Mouse (Mus musculus): ENCODE results near the gene Ahnak2.

Gene Ahnak2

DNA sequence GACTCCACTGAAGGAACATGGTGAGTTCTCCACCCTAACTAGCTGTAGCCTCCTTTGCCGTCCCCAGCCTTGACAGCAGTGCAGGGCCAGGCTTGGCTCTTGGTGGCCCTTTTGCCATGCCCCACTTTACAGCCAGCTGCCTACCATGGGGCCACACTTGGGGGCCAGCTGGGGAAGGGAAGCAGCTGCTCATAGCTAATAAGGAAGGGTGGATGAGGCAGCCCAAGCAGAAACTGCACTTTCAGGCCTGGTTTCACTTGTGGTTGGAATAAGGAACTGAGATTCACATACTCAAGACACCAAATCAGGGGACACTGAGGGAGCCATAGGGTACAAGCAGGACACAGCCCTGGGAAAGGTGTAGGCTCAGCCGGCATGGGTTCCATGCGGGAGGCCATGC lies 40.4 kb downstream of the Ahnak2 start:
- intact Hi-C loops (cut with DNase I): no loop called here

DNA sequence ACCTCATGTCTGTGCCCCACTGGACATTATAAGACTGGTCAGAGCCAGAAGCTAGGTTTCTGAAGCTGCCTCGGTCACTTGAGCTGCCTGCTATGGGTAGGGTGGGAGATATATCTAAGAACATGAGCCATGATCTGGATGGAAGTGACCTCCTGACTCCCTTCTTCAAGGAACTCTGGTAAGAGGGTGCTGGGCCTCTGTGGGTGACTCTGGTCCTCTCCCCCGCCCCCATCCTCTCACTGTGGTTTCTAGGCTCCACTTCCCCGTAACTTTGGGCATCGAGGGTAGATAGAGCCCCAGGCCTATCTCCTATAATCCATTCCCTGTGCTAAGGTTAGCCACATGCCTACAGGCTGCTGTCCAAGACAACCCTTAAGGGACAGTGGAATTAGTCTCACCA lies 41.0 kb downstream of the Ahnak2 start:
- intact Hi-C loops (cut with DNase I): no loop called here

DNA sequence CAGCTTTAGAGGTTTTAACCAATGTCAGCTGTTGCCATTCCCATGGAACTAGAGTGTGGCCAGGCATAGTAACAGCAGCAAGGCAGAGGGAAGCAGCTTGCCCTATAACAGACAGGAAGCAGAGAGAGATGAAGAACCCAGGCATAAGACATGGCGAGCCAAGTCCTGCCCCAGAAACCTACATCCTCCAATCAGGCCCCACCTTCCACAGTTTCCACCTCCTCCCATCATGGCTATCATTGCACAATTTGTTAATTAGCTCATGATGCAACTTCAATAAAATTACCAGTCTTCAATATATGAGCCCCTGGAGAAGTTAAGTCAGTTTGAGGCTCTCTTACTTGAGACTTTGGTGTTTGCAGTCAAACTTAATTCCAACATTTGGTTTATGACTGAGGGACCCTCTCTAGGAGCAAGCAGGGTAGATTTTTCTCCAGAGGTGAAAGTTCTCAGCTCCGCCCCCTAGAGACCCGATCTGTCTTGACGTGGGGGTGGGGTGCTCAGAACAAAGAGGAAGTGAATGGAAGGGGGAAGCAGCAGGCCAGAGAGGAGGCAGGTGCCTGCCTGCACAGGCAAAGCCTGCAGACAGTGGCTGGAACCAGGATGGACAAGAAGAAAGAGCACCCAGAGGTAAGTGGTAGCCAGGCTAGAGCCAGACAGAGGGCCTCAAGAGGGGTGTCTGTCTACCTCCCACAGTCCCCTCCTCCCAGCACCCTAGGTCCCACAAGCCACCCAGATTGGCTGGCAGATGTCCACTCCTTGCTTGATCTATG lies 42.1 kb downstream of the Ahnak2 start, which contains the start of gene Pld4:
TSS of gene Pld4 (plus strand) at position 502 of the 773 bp plus-strand sequence.
- intact Hi-C loops (cut with DNase I): no loop called here

DNA sequence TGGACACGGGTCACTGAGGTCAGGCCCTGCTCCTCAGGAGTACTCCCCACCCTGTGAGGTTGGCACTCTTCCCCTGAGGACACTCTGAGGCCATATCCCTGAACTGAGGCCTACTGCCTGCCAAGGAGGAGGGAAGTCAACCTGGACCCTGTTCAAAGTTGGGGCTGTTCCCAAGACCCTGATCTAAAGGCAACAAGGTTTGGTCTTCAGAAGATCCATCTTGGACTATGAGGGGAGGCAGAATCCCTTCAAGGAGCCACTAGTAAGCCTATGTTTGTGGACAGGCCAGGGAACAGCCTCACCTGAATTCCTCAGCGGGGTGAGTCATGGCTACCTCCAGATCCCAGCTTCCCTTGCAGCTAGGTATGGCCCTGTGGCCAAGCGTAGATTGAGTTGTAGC lies 43.0 kb downstream of the Ahnak2 start:
- intact Hi-C loops (cut with DNase I): no loop called here

DNA sequence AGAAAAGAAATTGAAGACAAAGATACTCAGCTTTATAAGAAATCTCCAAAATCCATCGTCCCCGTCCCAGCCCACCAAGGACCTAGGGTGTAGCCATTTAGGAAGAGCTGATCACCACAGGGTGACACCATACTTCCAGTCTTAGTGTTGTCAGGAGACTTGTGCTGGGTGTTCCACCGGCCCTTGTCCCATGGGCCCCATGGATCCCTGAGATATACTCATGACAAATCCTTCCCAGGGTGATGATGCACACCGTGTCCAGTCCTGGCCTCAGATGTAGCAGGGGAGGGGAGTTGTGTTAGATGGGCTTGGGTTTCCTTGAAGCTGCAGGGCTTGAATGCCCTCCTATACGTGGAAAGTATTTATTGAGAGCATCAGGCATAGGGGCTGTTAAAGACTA lies 44.6 kb downstream of the Ahnak2 start:
- intact Hi-C loops (cut with DNase I): no loop called here

DNA sequence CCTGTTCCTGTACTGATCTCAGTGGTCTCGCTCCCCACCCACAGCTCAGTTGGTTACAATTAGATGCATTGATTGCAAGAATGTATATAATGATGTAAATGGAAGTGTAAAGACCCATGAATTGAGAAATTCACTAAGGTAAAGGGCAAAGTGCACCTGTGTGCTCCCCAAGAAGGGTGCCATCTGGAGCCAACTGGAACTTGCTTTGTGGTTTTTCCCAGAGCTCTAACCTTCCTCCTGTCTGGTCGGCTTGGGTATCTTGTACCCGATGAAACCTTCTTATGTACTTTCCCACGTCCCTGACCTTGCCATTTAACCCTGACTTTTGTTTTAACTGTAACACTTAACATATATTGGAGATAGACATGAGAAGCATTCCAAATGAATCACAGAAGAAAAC lies 46.6 kb downstream of the Ahnak2 start:
- intact Hi-C loops (cut with DNase I): no loop called here

DNA sequence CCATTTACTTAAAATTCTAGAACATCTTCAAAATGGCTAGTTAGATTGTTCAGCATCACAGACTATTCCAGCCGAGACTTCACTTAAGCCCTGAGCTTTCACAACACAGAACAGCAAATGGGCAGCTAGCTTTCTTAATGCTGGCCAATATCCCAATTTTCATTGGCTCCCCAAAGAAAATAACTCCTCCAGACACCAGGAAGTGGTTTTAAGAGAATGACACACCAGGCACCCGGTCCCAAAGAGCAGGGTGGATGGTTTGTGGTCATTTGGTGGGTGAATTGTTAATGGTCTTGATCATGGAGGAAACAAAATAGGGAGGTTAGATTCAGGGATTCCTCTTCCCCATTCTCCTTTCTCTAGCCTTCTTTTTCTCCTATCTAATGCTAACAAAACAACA lies 50.1 kb downstream of the Ahnak2 start:
- intact Hi-C loops (cut with DNase I): no loop called here

DNA sequence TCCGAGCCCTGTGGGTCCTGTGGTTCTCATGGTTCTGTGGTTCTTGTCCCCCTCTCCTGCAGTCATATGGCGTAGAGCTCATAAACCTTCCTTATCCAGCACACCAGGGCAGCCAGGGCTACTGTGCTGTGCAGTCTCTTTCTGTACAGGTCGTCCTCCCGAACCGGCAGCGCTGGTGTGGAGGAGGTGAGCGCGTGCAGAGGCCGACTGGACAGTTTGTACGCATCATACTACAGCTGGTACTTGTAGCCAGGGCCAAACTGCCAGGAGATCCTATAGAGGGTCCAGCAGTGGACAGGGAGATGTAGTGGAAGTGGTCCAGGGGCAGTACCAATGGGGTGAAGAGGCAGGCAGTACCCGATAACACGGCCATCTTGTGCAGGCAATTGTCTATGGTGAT lies 51.5 kb downstream of the Ahnak2 start:
- intact Hi-C loops (cut with DNase I): no loop called here

DNA sequence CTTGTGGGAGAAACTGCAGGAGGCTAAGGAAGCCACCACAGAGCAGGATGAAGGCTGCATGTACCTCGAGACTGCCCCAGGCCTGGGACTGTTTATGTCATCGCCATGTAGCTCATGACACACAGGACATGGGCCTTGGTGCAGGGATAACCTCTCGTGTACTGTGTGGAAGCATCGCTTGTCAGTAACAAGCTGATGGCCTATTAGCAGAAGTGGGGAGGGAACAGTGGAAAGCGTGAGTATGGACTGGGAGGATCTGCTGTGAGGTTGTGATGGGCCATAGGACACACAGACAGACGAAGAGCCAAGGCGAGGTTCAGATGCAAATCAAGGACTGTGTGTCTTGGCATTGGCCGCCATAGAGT lies 54.9 kb downstream of the Ahnak2 start:
- intact Hi-C loops (cut with DNase I): loop anchor here (2.0 kb wide), 1 partner anchor 95 kb away; no protein-coding TSS in a partner anchor

DNA sequence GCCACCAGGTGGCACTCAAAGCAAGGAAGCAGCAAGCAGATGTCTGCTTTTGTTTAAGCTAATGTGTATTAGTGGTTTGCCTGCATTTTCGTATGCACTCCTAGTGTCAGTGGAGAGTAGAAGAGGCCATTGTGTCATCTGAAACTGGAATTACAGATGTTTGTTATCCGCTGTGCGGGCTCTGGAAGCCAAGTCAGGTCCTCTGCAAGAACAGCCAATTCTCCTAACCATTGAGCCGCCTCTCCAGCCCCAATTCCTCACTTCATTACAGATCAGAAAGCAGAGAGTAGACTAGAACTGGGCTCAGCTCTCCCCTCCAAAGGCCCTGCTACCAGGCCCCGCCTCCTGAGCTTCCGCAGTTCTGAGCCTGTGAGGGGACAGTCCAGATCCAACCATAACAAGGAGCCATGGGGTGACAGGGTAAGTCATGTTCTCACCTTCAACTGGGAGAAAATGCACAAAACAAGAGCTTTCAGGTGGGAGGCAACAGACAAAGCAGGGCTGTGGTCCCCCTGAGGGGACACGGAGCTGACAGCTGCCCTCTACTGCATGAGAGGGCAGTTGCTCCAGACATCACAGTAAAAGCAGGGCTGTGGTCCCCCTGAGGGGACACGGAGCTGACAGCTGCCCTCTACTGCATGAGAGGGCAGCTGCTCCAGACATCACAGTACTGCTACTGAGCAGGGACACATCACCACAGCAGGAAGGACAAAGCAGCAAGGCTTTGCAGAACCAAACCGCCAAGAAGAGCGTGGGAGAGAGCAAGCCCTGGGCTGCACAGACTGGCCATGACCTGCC lies 55.5 kb downstream of the Ahnak2 start:
- intact Hi-C loops (cut with DNase I): loop anchor here (2.0 kb wide), 1 partner anchor 96 kb away; no protein-coding TSS in a partner anchor

DNA sequence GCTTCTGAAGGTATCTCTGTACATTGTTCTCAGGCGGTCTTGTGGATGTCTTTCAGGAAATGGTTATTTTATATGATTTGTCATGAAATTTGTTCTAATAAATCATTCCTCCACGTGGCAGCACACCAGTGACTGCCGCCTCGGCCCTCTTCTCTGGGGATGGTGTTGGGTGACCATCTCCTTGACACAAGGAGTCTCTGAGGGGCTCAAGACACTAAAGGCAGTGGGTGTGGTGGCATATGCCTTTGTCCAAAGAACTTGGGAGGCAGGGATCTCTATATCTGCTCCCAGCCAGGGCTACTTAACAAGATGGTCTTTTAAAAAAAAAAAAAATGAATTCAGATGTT lies 56.0 kb downstream of the Ahnak2 start:
- intact Hi-C loops (cut with DNase I): loop anchor here (2.0 kb wide), 1 partner anchor 96 kb away; no protein-coding TSS in a partner anchor

DNA sequence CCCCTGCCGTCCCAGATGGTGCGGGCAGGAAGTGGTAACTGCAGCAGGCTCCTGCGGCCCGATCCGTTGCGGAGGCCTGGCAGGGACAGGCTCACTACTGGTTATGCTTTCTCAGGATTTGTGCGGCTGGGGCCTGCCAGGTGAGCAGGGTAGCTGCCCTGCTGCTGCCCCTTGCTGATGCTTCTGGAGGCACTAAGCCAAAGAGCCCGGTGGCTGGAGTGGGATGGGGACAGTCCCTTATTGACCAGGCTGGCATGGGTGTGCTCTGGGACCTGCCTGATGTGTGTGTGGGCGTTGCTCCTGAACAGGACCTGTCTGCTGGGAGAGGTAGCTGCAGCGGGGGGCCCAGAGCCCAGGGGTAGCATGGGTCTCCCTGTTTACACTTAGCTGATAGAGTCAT lies 56.7 kb downstream of the Ahnak2 start:
- intact Hi-C loops (cut with DNase I): loop anchor here (2.0 kb wide), 1 partner anchor 97 kb away; no protein-coding TSS in a partner anchor

DNA sequence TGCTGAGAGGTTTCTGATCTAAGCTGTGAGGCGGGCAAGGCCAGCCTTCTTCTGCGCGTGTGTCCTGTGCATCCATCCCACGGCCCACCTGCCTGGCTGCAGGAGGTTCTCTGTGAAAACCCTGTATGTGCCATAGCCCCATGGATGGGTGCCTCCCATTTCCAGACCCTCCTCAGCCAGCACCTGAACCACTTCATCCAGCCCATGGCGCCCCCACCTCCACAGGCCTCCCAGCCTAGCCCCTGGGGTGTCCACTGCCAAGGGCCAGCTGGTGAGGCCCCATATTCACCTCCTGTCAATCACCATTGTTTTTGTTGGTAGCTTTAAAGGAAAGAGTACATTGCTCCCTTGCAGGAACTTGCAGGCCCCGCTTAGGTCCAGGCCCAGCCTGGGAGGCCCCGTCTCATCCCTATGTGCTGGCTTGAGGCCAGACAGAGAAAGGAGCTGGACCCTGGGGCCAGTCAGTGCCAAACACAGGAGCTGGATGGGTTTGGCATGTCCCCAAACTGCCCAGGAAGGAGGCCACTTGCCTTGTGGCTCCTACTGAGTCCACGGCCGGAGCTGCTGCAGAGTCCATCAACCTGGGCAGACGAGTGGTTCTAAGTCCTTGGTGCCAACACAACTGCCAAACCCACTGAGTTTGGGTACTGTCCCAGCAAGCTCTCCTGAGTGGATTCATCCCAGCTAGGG lies 57.4 kb downstream of the Ahnak2 start:
- intact Hi-C loops (cut with DNase I): no loop called here

DNA sequence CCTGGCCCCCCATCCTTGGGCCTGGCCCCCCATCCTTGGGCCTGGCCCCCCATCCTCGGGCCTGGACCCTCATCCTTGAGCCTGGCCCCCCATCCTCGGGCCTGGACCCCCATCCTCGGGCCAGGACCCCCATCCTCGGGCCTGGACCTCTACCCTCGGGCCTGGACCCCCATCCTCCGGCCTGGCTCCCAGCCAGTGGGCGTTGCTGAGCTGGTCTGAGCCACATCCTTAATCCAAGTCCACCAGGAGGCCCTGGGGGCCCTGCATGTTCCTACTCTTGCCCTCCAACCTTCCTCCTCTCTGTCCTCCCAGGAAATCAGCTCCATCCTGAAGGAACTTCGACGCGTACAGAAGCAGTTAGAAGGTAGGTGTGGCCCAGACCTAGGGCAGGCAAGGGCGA lies 58.2 kb downstream of the Ahnak2 start:
- intact Hi-C loops (cut with DNase I): no loop called here

DNA sequence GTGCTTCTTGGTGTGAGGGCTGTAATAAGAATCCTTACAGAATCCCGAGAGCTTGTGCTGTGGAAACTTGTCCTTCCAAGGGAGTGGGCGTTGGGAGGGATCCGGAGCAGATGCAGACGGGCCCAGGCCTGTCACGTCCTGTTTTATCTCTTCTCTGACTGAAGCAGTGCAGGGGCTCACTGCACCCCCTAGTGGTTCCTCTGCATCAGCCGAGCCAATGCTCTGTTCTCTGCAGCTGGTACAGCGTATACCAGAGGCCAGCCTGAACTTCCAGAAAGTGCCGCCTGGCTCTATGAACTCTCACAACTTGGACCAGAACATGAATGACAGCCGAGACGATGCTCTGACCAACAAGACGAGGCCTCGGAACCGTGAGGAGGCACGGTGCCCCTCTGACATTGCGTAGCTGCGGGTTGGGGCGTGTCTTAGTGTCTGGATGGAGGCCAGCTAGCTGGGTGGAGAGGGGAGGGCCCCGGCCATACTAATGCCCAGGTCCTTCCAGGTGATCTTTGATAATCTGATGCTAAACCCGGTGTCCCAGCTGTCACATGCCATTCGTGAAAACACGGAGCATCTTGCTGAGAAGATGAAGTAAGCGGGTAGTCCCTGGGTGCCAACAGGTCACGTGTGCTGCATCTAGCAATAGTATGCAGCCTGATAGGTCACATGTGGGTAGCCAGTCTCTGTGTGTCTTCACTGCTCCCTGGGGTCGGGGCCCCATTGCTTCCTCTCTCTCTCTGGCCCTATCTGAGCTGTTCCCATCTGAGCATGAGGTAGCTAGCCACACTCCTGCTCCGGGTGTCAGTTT lies 59.1 kb downstream of the Ahnak2 start:
- intact Hi-C loops (cut with DNase I): no loop called here

DNA sequence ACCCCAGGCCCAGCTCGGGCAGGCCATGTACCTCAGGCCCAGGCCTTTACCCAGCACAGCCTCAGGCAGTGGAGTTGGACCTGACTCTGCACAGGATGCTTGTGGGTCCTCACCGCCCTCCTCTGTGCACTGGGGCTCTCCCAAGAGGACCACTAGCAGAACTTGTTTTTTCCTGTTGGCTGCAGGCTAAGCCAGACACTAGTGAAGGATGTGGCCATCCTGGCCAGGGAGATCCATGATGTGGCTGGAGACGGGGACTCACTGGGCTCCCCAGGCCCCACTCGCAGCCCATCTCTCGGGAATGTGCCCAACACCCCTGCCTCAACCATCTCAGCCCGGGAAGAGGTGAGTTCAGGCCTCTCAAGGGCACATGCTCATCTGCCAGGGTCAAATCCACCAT lies 59.7 kb downstream of the Ahnak2 start:
- intact Hi-C loops (cut with DNase I): no loop called here

DNA sequence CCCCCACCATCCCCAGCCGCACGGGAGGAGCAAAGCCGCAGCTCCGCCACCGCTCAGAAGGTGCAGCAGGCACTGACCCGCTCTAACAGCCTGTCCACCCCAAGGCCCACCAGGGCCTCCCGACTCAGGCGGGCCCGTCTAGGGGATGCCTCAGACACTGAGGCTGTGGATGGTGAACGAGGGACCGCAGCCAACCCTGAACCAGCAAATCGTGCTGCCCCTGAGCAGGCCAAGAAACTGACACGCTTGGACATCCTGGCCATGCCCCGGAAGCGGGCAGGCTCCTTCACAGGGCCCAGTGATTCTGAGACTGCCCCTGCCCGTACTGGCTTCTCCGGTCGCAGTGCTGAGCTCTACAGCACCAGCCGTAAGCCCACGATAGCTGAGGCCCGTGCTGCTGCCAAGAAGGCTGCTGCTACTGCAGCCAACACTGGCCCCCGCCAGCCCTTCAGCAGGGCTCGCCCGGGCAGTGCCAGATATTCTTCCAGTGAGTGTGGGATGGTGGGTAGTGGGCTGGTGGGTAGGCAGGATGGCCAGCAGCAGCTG lies 63.4 kb downstream of the Ahnak2 start:
- intact Hi-C loops (cut with DNase I): no loop called here

DNA sequence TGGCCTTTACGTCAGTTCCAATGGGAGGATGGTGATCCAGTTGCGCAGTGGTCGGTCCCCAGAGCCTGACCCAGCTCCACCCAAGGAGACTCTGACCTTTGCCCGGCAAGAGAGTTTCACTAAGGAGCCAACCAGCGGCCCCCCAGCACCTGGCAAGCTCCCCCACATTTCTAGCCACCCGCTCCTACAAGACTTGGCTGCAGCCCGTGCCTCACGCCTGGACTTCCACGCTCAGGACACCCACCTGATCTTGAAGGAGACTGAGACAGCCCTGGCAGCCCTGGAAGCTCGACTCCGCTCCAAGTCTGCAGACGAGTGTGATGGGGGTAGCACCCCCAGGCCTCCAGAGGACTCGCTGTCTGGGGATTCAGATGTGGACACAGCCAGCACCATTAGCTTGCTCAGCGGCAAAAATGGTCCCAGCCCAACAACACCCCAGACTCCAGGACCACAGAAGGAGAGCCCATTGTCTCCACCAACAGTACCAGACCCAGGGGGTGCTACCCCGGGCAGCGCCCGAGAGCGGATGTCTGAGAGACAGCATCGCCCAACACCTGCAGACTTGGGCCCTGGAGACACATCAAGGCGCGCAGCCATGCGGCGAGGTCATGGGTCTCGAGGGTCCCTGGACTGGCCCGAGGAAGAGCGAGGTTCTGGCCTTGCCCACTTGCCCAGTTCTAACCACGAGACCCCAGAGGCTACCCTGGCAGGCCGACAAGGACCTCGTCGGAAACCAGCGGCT lies 64.0 kb downstream of the Ahnak2 start:
- intact Hi-C loops (cut with DNase I): no loop called here

DNA sequence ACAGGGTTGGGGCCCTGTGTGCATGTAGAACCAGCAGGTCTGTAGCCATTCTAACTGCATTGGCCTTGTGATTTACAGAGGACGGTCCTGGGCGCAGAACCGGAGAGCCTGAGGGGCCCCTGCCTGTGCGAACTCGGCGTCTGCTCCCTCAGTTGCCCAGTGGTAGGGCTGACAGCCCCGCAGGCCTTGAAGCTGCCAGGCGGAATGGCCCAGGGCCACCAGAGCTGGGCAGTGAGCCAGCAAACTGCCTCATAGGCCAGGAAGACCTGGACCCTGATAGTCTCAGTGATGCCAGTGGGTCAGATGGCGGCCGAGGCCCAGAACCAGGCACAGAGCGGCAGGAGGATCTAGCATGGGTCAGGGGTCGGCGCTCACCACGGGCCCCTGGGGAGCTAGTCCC lies 64.7 kb downstream of the Ahnak2 start:
- intact Hi-C loops (cut with DNase I): no loop called here

DNA sequence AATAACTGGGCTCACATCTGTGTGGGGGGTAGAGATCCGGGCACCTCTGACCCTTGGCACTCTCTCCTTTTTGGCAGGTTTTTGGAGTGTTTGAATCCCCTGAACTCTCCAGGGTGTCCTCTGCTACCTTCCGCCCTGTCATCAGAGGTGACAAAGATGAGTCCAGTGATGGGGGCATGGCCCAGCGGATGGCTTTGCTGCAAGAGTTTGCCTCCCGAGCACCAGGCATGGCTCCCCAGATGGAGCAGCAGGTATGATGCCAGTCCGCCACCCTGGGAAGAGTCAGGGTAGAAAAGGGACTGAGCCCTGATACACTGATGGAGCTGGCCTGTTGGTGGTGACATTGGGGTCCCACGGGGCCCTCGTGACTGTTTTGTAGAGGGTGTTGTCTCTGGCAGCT lies 65.4 kb downstream of the Ahnak2 start:
- intact Hi-C loops (cut with DNase I): no loop called here
